Mouse (Mus musculus) CH12.LX (cell line): Measurements from ENCODE around the gene Phf5a. TPM values are rescaled to one million over a fixed set of nuclear protein-coding genes. Genes with fewer than 3 reads are reported as not detected.

Source experiments
- DNase-seq: peaks from one replicate; pipeline ENCODE4 v3.0.0-alpha.2; 2013; ENCODE audit errors: extremely low read depth
- H3K27ac ChIP-seq: 2 replicates; pipeline ENCODE4 v1.5.1; 2012; ENCODE audit warnings: low read depth, mild to moderate bottlenecking, control low read depth, moderate library complexity; ENCODE audit not compliant: insufficient read depth
- H3K27me3 ChIP-seq: replicated peaks from 2 replicates; pipeline ENCODE3; 2012; ENCODE audit warnings: inconsistent platforms
- H3K36me3 ChIP-seq, 2 experiments: replicated peaks in 1 of 2; 2 replicates each; pipeline versions ENCODE3 to v1.6.1; 2012; ENCODE audit warnings: inconsistent platforms in 1 of 2, low read length in 1 of 2, mild to moderate bottlenecking in 1 of 2, mixed read lengths in 1 of 2, moderate library complexity in 1 of 2; ENCODE audit not compliant: control insufficient read depth in 1 of 2, insufficient read depth in 1 of 2
- H3K4me1 ChIP-seq, 2 experiments: 2 replicates each; pipeline ENCODE4 v1.6.1; 2012; ENCODE audit warnings: inconsistent platforms in 1 of 2, moderate library complexity in 1 of 2; ENCODE audit not compliant: insufficient read depth in 2 of 2, control insufficient read depth in 1 of 2
- H3K4me2 ChIP-seq: 2 replicates; pipeline ENCODE4 v1.6.1; 2012; ENCODE audit warnings: low read depth, mild to moderate bottlenecking, control low read depth; ENCODE audit not compliant: poor library complexity, insufficient read depth, severe bottlenecking
- H3K4me3 ChIP-seq, 3 experiments: fragments of 150-350 bp in 1 of 3; sonication (generic) in 1 of 3; replicated peaks in 1 of 3; 2 replicates each; pipeline versions ENCODE3 to v1.5.1; 2011 to 2012; ENCODE audit warnings: low read depth in 2 of 3, low read length in 2 of 3, mild to moderate bottlenecking in 2 of 3, moderate library complexity in 2 of 3, control low read depth in 1 of 3, improper control_type of control experiment in 1 of 3, inconsistent platforms in 1 of 3, mixed read lengths in 1 of 3; ENCODE audit not compliant: poor library complexity in 1 of 3
- H3K79me2 ChIP-seq: replicated peaks from 2 replicates; pipeline ENCODE4 v1.6.1; 2012; ENCODE audit warnings: mild to moderate bottlenecking, moderate library complexity; ENCODE audit not compliant: control insufficient read depth, poor library complexity, insufficient read depth, severe bottlenecking; ENCODE audit errors: extremely low read depth
- H3K9ac ChIP-seq: 2 replicates; pipeline ENCODE4 v1.6.1; 2012; ENCODE audit warnings: low read depth, mild to moderate bottlenecking, control low read depth, moderate library complexity; ENCODE audit not compliant: insufficient read depth
- H3K9me3 ChIP-seq: replicated peaks from 2 replicates; pipeline ENCODE3; 2012; ENCODE audit warnings: low read length, inconsistent platforms, mixed read lengths
- E2F4 ChIP-seq: IDR thresholded peaks from 2 replicates; pipeline ENCODE4 v1.6.1; 2011; ENCODE audit warnings: low read depth, low read length, improper control_type of control experiment; ENCODE audit not compliant: insufficient replicate concordance
- ETS1 ChIP-seq: conservative IDR thresholded peaks from 2 replicates; pipeline ENCODE4 v1.6.1; 2012; ENCODE audit warnings: low read depth, mild to moderate bottlenecking, inconsistent platforms, low read length, improper control_type of control experiment, moderate library complexity
- HCFC1 ChIP-seq: IDR thresholded peaks from 2 replicates; pipeline ENCODE4 v1.6.1; 2012; ENCODE audit warnings: low read depth, mild to moderate bottlenecking, inconsistent platforms, low read length, improper control_type of control experiment
- JUND ChIP-seq: conservative IDR thresholded peaks from 2 replicates; pipeline ENCODE4 v1.6.1; 2011; ENCODE audit warnings: low read depth, low read length, improper control_type of control experiment
- MAFK ChIP-seq: IDR thresholded peaks from 2 replicates; pipeline ENCODE4 v1.6.1; 2011; ENCODE audit warnings: low read length, improper control_type of control experiment; ENCODE audit not compliant: insufficient replicate concordance
- MAX ChIP-seq: IDR thresholded peaks from 2 replicates; pipeline ENCODE4 v1.6.1; 2011; ENCODE audit warnings: low read length, improper control_type of control experiment
- MXI1 ChIP-seq: IDR thresholded peaks from 2 replicates; pipeline ENCODE4 v1.6.1; 2011; ENCODE audit warnings: mild to moderate bottlenecking, low read depth, low read length, improper control_type of control experiment
- SIN3A ChIP-seq: IDR thresholded peaks from 2 replicates; pipeline ENCODE4 v1.6.1; 2012; ENCODE audit warnings: low read length, improper control_type of control experiment, inconsistent platforms
- UBTF ChIP-seq: IDR thresholded peaks from 2 replicates; pipeline ENCODE4 v1.6.1; 2012; ENCODE audit warnings: low read depth, mild to moderate bottlenecking, inconsistent platforms, low read length, improper control_type of control experiment, moderate library complexity
- ZC3H11A ChIP-seq: IDR thresholded peaks from 2 replicates; pipeline ENCODE4 v1.6.1; 2012; ENCODE audit warnings: low read depth, mild to moderate bottlenecking, inconsistent platforms, low read length, improper control_type of control experiment
- ZNF384 ChIP-seq: IDR thresholded peaks from 2 replicates; pipeline ENCODE4 v1.6.1; 2012; ENCODE audit warnings: low read depth, low read length, improper control_type of control experiment, inconsistent platforms
- dilution Hi-C: fragments of 300-500 bp; cut with MboI; formaldehyde crosslinking; loops from 2 replicates; pipeline ENCODE4 v1.14.3; 2020; ENCODE audit warnings: low sequenced_read_pairs; ENCODE audit not compliant: extremely low pct_unique_long_range_greater_than_20kb, extremely low pct_ligation_motif_present
- in situ Hi-C: fragments of 300-500 bp; cut with MboI; formaldehyde crosslinking; loops from 3 replicates; pipeline ENCODE4 v1.14.3; 2019; ENCODE audit warnings: low sequenced_read_pairs, low pct_ligation_motif_present, low pct_unique_long_range_greater_than_20kb, mixed read lengths
- polyA plus RNA-seq: library from polyadenylated mRNA; unstranded; fragments of >175 nt; gene quantifications from 2 replicates; pipeline ENCODE4 v1.2.1, GENCODE M21; 2012; ENCODE audit warnings: low read depth; ENCODE audit not compliant: insufficient read length
- total RNA-seq, 2 experiments: library from RNA; depleted of rRNA; stranded (reverse); fragments of 300-350 nt in 1 of 2; fragments of >200 nt in 1 of 2; gene quantifications; 2 replicates each; pipeline ENCODE4 v1.2.3; 2012 to 2014

Phf5a gene
- total and polyA plus RNA-seq, 3 experiments, result 86.3 to 177 (median 116) TPM

GRCm38 (mm10) chr15:81891822-81892580, 20.3 kb upstream of the Phf5a start:
- Histone ChIP-seq H3K9me3 (no peaks in the 10 kb centered on the region), H3K27ac (no peak overlapping the region), H3K9ac (no peak overlapping the region), H3K4me2 (no peak overlapping the region), H3K4me3 (no peak overlapping the region), H3K4me1 (peaks cover 0 to 21% of the 10 kb centered on the region in 2 experiments; a peak in 2 of 4 replicates), H3K27me3 (no peaks in the 10 kb centered on the region), H3K79me2 (no peaks in the 10 kb centered on the region), H3K36me3 (peaks cover 55 to 87% of the 10 kb centered on the region in 2 experiments)
- dilution Hi-C loops, result no loop called here
- in situ Hi-C loops, result no loop called here
- no peak for DNase-seq
- no peak for TF ChIP-seq E2F4
- no peak for TF ChIP-seq MXI1
- peak; percentile 58; the same call in 1 of the 2 replicates for TF ChIP-seq MAFK

DNA sequence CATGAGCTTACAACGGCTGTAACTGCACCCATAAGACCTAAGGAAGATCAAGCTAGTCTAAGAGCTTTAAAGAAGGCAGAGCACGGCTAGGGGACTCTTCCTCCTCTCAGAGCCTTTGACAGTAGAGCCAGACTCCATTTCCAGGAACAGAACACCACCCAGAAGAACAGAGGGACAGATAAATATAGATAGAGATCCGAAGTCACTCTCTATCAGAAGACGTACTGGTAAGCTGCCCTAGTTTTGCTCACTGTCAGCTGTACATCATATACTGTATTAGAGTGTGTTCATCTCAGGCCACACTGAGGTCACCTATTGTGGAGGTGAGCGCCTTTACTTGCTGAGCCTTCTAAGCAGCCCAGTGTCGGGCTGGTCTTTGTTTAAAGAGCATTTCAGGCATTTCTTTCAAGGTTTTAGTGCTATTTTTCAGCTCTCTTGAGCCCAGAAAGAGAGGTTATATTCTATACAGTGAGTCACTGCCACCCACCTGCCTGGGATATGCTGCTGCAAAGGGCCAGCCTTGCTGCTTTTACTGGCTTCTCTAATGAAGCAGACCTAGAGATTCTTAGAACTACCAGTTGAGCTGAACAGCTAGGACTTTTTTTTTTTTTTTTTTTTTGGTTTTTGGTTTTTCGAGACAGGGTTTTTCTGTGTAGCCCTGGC, 19.6 kb upstream of the Phf5a start:
- dilution Hi-C loops, result no loop called here
- Histone ChIP-seq H3K27me3 (no peaks in the 10 kb centered on the region), H3K4me1 (peaks cover 0 to 21% of the 10 kb centered on the region in 2 experiments; a peak in 2 of 4 replicates), H3K79me2 (peaks cover 4% of the 10 kb centered on the region; the same call in 1 of the 2 replicates), H3K4me2 (no peak overlapping the region), H3K27ac (no peak overlapping the region), H3K36me3 (peaks cover 52 to 86% of the 10 kb centered on the region in 2 experiments), H3K9ac (no peak overlapping the region), H3K4me3 (no peak overlapping the region), H3K9me3 (no peaks in the 10 kb centered on the region)
- in situ Hi-C loops, result no loop called here
- DNase-seq, result no peak
- TF ChIP-seq MAX (no peak), UBTF (no peak), SIN3A (no peak), HCFC1 (no peak)
- TF ChIP-seq, all 38 proteins: peak for 0

- in situ Hi-C loops, result no loop called here
- dilution Hi-C loops, result no loop called here
- H3K4me2 ChIP-seq, result no peak overlapping the region
- H3K79me2 ChIP-seq, result peaks cover 10% of the 10 kb centered on the region
- peaks cover 42 to 82% of the 10 kb centered on the region in 2 experiments for H3K36me3 ChIP-seq
- no peaks in the 10 kb centered on the region for H3K9me3 ChIP-seq
- H3K4me1 ChIP-seq, result peaks cover 0 to 21% of the 10 kb centered on the region in 2 experiments; a peak in 2 of 4 replicates
- no peaks in the 10 kb centered on the region for H3K27me3 ChIP-seq
- H3K9ac ChIP-seq, result no peak overlapping the region
- no peak overlapping the region for H3K4me3 ChIP-seq
- no peak overlapping the region for H3K27ac ChIP-seq
- no peak for DNase-seq
- TF ChIP-seq JUND, result no peak
- no peak for TF ChIP-seq ETS1
- no peak for TF ChIP-seq E2F4
- no peak for TF ChIP-seq UBTF
- no peak for TF ChIP-seq ZNF384
- TF ChIP-seq ZC3H11A, result no peak
These were observed 17.5 kb upstream of the Phf5a start for GRCm38 (mm10) chr15:81889175-81889574.
